Mouse (Mus musculus) 3134 (cell line): ENCODE measurements around the gene Ccl3.

Source experiments
- DNase-seq: peaks from one replicate; pipeline ENCODE4 v3.0.0-alpha.2; 2011; ENCODE audit warnings: low spot score; ENCODE audit not compliant: insufficient read length; ENCODE audit errors: extremely low read depth

Ccl3 gene

DNA sequence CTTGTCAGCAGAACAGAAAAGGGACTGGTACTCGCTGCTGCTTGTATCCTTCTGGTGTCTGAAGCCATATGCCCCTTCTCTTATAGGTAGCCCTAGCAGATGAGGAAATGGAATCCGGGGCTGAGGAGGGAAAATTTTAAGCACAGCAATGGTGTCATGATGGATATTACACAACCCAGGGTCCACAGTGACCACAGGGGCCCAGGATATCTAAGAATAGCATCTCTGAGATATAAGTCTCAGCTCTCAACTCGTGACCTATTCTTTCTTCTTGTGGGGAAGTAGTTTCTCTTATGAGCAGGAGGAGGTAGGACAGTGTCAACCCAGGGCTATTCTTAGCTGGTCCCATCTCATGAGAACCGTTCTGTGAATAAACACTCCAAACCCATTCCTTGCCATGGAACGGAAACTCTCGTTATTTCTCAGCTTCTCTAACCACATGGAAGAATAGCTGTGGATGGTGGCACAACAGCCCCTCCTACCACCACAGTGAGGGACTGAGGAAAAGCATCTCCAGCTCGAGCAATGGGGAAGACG, at the start of gene Ccl3:
TSS of gene Ccl3 (minus strand) at position 51 of the 537 bp plus-strand sequence.
- DNase-seq: no peak

- no peak for DNase-seq
Observed at GRCm38 (mm10) chr11:83692008-83692407, 42.9 kb upstream of the Ccl3 start.

- DNase-seq: no peak
Observed at GRCm38 (mm10) chr11:83689918-83690317, 40.8 kb upstream of the Ccl3 start.

DNA sequence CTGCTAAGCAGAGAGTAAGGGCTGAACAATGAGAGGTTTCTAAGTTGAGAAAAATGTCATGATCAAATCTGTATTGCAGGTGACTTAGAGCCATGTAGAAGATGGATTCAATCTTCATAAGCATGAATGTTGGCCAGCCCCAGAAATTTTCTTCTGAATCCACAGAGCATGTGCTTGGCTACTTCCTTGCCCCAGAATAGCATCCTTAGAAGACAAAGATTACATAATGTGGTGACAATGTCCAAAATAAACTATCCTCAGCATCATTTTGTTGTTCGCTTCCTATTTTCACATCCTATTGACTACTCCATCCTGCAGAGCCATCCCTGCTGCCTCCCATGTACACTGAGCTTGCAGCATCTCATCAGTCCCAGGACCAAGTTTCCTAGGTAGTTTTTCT, 26.5 kb upstream of the Ccl3 start:
- no peak for DNase-seq

- no peak for DNase-seq
Observed at GRCm38 (mm10) chr11:83671743-83672142, 22.6 kb upstream of the Ccl3 start.

DNA sequence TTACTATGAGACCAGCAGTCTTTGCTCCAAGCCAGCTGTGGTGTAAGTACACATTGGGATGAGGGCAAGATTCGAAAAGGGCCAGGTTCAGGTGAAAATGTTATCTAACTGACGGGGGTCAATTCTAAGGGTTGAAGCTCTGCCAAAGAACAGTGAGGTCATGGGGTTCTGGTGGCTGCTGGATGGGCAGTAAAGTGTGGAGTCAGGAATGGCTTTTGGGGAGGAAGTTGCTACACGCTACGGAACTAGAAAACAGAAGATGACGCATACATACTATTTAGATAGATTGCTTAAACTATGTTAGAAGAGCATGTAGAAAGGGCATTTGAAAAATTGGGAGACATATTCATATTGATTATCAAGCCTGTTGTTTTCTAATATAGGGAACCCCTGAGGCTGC, 14.4 kb upstream of the Ccl3 start:
- DNase-seq: no peak

GRCm38 (mm10) chr11:83662204-83662603, 13.0 kb upstream of the Ccl3 start, which contains the start of gene Ccl4:
TSS of gene Ccl4 (plus strand) at chr11:83662584.
- no peak for DNase-seq

GRCm38 (mm10) chr11:83658797-83659196, 9.6 kb upstream of the Ccl3 start:
- DNase-seq: no peak

DNA sequence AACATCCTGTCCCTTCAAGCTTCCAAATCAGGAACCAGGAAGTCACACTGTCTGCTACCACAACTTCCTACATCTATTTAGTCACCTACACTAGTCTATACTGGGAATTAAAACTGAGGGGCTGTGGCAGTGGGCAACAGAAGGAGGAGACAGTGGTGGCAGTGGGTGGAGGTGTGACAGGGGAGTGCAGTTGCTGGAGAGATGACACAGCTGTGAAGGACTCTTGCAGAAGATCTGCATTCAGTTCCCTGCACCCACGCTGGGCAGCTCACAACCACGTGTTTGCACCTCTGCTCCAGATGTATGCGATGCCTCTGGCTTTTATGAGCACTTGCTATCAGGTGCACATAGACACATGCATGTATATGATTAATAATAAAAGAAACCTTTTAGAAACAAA, 8.4 kb upstream of the Ccl3 start:
- no peak for DNase-seq

GRCm38 (mm10) chr11:83654606-83655005, 5.5 kb upstream of the Ccl3 start:
- no peak for DNase-seq

DNA sequence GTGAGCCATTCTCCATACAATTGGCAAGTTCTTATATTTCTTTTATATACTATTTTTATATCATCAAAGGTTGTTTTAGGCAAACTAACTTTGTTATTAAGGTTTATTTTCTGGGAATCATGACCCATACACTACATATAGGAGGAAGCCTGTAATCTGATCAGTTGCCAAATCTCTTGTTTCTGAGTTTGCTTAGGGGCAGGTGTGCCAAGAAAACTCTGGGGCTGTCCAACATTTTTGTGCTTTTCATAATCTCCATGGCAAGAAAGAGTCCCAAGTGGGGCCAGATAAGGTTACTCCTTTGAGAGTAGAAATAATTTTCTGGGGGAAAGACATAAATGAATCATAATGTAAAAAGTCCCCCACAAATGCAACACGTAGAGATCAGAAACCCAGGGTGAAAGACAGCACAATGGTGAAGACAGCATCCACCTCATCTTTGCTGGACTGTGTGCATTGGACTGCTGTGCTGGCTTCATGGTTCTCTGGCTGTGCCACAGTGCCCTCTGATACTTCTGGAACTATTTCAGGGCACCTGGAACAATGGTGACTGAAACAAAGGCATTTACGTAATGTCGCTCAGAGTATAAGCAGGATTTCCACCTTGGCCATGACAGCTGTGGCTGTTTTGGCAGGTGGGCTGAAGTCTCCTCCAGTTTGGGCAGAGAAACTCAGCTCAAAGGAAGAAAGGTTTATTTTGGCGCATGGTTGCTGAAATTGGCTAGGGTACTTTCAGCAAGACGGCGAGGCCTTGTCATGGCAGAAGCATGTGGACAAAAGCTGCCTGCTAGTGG, 2.6 kb downstream of the Ccl3 start:
- no peak for DNase-seq

GRCm38 (mm10) chr11:83645521-83645920, 3.6 kb downstream of the Ccl3 start, which contains the start of gene Rpl9-ps1:
TSS of gene Rpl9-ps1 (minus strand) at chr11:83645621.
- DNase-seq: no peak

DNA sequence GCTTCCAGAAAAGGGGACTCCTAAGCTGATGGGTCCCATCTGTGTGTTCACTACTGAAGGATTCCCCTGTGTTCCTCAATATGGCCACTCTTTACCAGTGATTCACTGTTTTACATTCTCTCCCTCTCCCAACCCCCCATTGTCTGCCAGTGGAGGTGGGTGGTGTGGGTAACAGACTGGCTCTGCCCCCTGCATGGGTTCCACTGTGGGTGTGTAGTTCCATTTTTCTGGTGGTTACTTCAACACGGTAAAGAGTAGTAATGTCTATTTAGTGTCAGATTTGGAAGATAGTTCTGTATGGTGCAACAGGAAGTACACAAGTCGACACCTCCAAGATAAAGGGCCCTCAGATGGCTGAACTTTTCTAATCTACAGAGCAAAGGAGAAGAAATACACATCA, 7.9 kb downstream of the Ccl3 start:
- DNase-seq: no peak

GRCm38 (mm10) chr11:83640141-83640540, 9.0 kb downstream of the Ccl3 start:
- no peak for DNase-seq

DNA sequence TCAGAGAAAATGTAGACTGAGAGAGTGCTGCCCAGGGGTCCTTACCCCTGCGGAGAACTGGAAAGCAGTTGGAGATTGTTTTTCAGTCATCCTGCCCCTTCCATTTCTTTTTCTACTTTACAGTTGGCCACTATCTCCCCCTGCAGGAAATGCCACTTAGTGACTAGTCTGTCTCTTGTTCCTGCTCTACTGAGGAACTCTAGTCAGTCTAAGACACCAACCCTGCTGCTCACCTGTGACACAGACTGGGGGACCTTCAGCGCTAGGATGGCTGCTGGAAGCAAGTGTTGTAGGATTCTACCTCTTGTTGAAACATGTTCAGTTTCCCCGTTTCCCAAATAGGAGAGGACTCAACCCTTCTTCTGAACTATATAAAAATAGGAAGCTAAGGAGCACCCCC, 9.6 kb downstream of the Ccl3 start:
- DNase-seq: no peak

- no peak for DNase-seq
Observed at GRCm38 (mm10) chr11:83638934-83639333, 10.2 kb downstream of the Ccl3 start.

- DNase-seq: no peak
Observed at GRCm38 (mm10) chr11:83636742-83637235, 12.4 kb downstream of the Ccl3 start.

DNA sequence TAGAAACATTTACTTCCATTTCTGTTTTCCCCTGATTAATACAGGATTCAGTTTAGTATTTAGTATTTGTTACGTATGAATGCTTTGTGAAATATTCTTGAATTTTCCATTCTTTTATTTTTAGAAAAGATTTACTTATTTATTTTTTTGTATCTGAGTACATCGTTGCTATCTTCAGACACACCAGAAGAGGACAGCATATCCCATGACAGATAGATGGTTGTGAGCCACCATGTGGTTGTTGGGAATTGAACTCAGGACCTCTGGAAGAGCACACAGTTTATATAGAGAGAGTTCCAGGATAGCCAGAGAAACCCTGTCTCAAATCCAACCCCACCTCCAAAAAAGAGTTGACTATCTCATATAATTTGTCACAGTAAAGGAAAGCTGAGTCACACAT, 14.3 kb downstream of the Ccl3 start:
- no peak for DNase-seq

DNA sequence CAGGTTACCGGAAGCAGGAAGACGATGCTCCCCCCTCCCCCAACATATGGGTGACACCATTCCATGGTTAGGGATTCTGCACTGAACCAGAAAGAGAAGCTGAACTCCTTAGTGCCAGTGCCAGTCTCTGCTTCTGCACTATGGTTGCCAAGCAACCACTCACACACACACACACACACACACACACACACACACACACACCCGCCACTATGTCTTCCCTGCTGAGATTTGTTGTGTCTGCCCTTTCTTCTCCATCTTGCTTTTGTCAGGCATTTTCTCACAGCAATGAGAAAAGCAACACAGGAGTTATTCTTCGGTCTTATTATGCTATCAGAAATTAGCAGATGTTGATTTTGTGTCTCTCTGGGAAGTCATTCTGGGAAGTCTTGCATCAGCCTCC, 14.7 kb downstream of the Ccl3 start:
- no peak for DNase-seq

DNA sequence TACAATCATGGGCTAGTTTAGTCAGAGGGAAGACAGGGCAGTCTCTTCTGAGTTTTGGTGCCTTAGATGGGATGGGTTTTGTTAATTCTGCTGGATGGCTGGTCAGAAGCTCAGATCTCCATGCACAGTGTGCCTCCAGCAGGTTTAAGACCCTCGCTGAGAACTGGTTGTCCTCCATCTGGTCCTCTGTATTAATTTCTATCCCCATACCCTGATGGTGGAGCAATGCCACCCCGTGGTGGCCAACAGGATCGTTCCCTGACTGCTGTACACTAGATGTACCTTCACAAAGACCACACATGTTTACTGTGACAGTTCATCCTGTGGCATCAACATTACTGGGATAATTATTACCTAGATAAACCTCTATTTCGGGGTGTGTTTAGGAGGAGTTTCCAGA, 16.4 kb downstream of the Ccl3 start:
- no peak for DNase-seq

GRCm38 (mm10) chr11:83631065-83631464, 18.1 kb downstream of the Ccl3 start:
- DNase-seq: no peak

DNA sequence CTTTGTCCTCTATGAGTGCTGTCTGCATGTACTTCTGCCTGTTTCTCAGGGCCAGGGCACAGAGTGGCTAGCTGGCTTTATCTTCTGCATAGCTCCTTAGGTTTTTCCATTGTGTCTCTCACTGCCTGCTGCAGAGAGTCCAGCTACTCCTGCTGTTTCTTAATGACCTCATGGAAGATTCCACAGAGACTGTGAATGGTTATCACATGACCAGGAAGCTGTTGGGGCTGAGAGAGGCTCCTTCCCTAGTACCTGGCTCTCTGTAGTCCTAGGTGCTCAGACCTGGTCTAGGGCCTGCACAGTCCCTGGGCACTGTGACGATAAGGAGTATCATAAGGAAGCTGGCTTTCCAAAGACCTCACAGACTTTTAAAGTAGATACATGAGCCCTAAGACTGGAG, 18.5 kb downstream of the Ccl3 start:
- DNase-seq: no peak
